ENCODE assay signal across 8 mouse cellular contexts in genomic region chr12:47406563-47406962, GRCm38 (mm10).
"Had no signal": no experiment of that assay in that cellular context is flagged by ENCODE, and none has a peak within 500 bp of the region (broad histone marks: within the 10 kb centered on the region; RNA-seq: fewer than 3 reads in every experiment).

No protein-coding gene starts in this region.

- DNase-seq: midbrain, embryonic 14.5 days; retina, postnatal 1 day; right cerebral cortex, adult 18-20 months; right cerebral cortex, postnatal 25 days; right cerebral cortex, postnatal 4 days; thymus, adult 2 months; thymus, postnatal 14 days; thymus, postnatal 36 days had no signal
